In genomic region chr11:48810142-48810541, GRCm38 (mm10) we compare ENCODE assay signal across 24 mouse cellular contexts.
"Had no signal": no experiment of that assay in that cellular context is flagged by ENCODE, and none has a peak within 500 bp of the region (broad histone marks: within the 10 kb centered on the region; RNA-seq: fewer than 3 reads in every experiment).

No protein-coding gene starts in this region.

- H3K9me3 ChIP-seq: heart, embryonic 10.5 days; heart, embryonic 12.5 days; hindbrain, embryonic 10.5 days; hindbrain, embryonic 12.5 days; kidney, embryonic 15.5 days; limb, embryonic 10.5 days; limb, embryonic 12.5 days had no signal

- H3K27ac ChIP-seq: gastrocnemius, adult 2 months; heart, embryonic 10.5 days; hindbrain, embryonic 10.5 days; hindbrain, embryonic 12.5 days; hindbrain, embryonic 14.5 days; hindbrain, postnatal 0 days; kidney, postnatal 0 days; left cerebral cortex, adult 2 months; limb, embryonic 10.5 days; limb, embryonic 12.5 days; liver, embryonic 14.5 days had no signal

- ATAC-seq: hindbrain, postnatal 0 days; intestine, embryonic 16.5 days had no signal

- H3K27me3 ChIP-seq: heart, embryonic 12.5 days; hindbrain, embryonic 12.5 days; kidney, embryonic 15.5 days; limb, embryonic 12.5 days had no signal

- DNase-seq: gastrocnemius, adult 2 months; gastrocnemius, postnatal 10 days; gastrocnemius, postnatal 25 days; heart, adult 18-20 months; heart, postnatal 10 days; heart, postnatal 4 days; kidney, adult 11 months; kidney, adult 2 months; kidney, adult 9 months; kidney, postnatal 25 days; liver had no signal

- H3K4me2 ChIP-seq: heart, embryonic 12.5 days; hindbrain, embryonic 12.5 days; hindbrain, embryonic 14.5 days; kidney, embryonic 15.5 days; limb, embryonic 12.5 days had no signal

- H3K4me3 ChIP-seq: gastrocnemius, adult 2 months; heart, embryonic 10.5 days; heart, embryonic 12.5 days; hindbrain, embryonic 10.5 days; hindbrain, embryonic 12.5 days; kidney, embryonic 15.5 days; left cerebral cortex, adult 2 months; limb, embryonic 10.5 days; limb, embryonic 12.5 days had no signal

- H3K9ac ChIP-seq: heart, embryonic 12.5 days; hindbrain, embryonic 12.5 days; hindbrain, embryonic 14.5 days; kidney, embryonic 15.5 days; limb, embryonic 12.5 days; liver, embryonic 14.5 days had no signal
